Mouse (Mus musculus): ENCODE data around the gene Pard3.

Gene Pard3

DNA sequence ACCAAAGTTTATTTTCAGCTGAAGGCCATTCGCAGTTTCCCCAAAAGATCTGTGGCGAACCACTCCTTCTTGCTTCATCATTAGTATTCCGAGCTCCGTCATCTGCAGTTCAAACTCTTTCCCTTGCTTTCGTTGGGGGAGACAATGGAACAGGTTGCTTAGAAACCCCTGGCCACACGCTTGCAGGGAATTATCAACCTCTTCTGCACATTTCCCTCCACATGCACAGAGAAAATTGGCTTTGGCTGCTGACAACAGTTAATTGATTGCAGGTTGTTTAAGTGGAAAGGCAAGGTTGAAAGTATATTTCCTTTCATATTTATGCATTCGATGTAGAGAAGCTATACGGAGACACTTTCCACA lies 166.5 kb downstream of the Pard3 start:
- no peak for DNase-seq (ENCODE audit: low read depth, low spot score)

DNA sequence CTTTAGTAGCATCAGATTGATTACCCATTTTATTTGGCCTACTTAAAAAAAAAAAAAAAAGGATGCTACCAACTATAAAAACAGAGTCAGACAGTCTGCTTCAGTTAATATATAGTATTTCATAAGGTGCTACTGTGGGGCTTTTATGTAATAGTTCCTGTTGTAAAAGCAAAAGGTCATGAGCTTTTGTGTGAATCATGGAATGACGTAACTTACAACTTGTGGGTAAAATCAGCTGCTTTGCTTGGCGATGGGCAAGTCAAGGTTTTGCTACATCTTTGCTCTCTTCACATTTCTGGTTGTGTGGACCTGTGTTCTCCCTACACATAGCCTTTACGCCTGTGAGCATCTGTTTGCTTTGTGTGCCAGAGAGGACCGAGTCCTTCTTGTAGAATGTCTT lies 179.7 kb downstream of the Pard3 start:
- no peak for DNase-seq (ENCODE audit: low read depth, low spot score)

GRCm38 (mm10) chr8:127243841-127244240 lies 180.1 kb downstream of the Pard3 start:
- DNase-seq (ENCODE audit: low read depth, low spot score), result no peak

DNA sequence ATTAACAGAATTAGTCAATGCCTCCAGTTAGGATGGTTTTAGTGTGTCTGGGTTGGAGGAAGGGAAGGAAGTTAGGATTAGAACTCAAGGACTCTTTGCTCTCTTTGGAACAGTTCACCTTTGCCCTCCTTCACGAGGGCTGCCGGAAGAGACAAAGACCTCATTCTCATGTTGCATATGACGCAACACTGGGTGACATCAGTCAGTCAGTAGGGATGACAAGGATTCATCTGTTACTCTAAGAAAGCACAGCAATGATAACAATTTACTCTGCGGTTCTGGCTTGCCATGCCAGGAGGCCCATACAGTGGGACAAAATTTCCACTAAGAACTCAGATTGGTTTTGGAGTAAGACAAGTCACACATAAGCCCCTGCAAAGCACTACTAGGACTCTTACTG lies 187.1 kb downstream of the Pard3 start:
- DNase-seq (ENCODE audit: low read depth, low spot score), result no peak

- DNase-seq (ENCODE audit: low read depth, low spot score), result no peak
Observed at GRCm38 (mm10) chr8:127251476-127251875, 187.8 kb downstream of the Pard3 start.

DNA sequence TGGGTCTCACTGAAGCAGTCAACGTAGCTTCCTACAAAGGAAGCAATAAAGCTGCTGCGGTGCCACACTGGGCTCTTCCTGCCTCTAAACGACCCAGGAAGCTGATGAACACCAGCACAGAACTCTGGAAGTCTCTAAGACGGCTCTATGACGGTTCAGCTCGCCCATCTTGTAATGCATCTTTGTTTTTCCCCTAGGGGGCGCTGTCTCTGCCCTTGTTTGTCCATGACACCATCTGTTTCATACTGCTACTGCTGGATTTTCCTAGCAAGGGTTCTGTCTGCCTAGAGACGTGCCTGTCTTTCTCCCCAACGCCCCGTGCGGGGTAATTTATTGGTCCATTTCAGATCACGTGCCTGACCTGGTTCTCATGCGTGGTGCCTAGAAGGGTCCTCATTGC lies 188.3 kb downstream of the Pard3 start:
- DNase-seq (ENCODE audit: low read depth, low spot score), result no peak

DNA sequence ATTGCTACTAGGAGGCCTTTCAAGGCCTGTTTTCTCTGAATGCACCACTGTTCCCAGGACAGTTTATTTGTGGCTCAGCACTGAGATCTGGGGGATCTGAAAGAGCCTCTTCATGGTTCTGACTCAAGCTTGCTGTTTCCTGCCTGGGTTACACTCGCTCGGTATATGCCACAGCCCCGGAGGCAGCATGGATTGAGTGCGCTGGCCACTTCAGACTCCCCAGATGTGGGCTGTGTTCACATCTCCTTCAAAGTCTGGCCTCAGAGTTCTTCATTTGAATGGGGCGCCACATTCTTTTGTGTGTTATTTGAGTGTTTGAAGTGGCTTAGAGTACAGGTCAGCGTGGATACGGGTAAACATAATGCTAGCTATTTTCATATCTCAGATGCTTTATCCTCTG lies 190.9 kb downstream of the Pard3 start:
- no peak for DNase-seq (ENCODE audit: low read depth, low spot score)

DNA sequence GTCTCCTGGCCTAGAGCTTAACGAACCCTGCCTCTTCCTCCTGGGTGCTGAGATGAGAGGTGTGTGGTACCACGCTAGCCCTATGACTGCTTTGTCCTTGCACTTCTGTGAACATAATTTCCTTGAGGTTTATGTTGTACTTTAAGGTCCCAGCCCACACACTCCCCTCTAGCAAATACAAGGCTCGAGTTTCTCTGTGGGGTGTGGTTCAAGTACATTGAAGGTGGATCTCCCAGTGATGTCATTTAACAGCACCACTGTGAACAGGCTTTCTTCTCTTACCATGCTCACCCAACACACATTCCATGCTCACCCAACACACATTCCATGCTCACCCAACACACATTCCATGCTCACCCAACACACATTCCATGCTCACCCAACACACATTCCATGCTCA lies 193.4 kb downstream of the Pard3 start:
- no peak for DNase-seq (ENCODE audit: low read depth, low spot score)

DNA sequence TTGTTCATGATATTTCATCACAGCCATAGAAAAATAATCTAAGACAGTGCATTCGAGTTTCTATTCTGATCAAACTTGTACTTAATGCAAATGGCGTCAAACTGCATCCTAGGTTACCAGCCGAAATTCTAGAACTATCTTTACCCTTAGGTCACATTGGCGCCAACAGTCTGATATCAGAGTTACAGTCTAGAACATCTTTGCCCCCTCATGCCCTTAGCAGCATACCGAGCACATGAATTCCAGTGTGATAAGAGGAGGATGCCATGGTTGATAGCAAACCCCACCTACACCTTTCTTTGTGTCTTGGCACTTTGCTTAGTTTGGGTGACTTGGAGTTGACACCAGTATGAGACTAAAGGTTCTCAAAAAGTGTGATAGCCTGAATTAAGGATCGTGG lies 197.4 kb downstream of the Pard3 start:
- DNase-seq (ENCODE audit: low read depth, low spot score), result no peak

DNA sequence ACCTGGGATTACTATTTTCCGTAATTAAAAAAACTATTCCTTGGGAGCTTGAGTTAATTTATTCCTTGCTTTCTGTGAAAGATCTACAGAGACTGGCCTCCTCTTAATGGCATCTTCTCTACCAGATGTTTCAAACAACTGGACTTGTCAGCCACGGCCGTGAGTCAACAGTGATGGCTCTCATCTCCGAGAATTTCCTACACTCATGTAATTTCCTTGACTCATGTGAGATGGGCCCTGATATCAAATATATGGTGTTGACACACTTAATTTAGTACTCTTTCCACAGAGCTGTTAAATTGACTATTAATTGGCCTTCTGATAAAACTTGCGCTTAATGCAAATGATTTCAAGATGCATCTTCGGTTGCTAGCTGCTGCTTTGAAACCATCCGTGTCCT lies 198.3 kb downstream of the Pard3 start:
- DNase-seq (ENCODE audit: low read depth, low spot score), result no peak

GRCm38 (mm10) chr8:127262436-127262835 lies 198.7 kb downstream of the Pard3 start:
- no peak for DNase-seq (ENCODE audit: low read depth, low spot score)

- no peak for DNase-seq (ENCODE audit: low read depth, low spot score)
Observed at GRCm38 (mm10) chr8:127262926-127263325, 199.2 kb downstream of the Pard3 start.

GRCm38 (mm10) chr8:127263457-127263856 lies 199.8 kb downstream of the Pard3 start:
- DNase-seq (ENCODE audit: low read depth, low spot score), result no peak

GRCm38 (mm10) chr8:127264691-127265470 lies 201.2 kb downstream of the Pard3 start:
- no peak for DNase-seq (ENCODE audit: low read depth, low spot score)

DNA sequence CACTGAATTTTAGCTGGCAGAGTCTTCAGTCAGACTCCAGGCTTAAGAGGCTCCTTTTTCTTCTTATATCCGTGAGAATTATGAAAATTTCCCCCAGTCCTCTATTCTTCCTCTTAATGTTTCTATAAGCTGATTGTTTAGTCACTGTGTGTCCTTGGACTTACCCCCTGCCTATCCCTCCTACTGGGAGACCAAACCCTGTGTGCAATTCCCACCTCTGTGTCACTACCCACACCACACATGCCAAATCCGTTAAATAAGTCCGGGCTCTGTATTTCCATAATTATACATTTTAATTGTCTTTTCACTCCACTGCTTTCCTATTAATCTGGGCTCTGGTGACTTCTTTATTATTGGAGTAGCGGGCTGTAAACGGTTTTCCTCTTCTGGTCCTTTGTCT lies 203.1 kb downstream of the Pard3 start:
- no peak for DNase-seq (ENCODE audit: low read depth, low spot score)

- DNase-seq (ENCODE audit: low read depth, low spot score), result peak; percentile 28
Observed at GRCm38 (mm10) chr8:127268239-127269024, 204.7 kb downstream of the Pard3 start.

DNA sequence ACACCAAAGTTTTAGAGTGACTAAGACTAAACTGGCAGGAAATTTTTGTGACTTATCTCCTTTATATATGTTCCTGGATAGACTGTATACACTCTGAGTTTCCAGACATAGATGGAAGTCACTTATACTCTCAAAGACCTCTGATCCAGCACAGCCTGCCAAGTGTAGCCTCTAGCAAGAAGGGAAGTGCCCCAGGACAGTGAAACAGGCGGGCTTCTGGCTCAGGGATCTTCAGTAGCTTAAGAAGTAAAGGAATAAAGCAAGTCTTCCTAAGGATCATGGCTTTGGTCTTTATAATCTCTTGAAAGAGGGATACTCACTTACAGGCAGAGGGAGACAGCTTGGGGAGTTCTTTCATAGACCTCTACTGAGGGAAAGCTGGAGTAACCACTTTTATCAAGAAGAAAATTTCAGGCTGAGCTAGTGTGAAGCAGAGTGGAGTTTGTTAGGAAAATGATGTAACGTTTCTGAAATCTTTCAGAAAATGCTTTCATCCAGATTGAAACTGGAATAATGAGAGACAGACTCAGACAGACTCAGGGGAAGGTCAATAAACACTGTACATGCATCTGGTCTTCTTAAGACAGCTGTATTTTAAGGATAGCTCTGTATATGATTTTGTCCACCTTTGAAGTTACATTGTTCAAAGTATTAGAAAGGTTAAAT lies 205.5 kb downstream of the Pard3 start:
- DNase-seq (ENCODE audit: low read depth, low spot score), result no peak

- DNase-seq (ENCODE audit: low read depth, low spot score), result no peak
Observed at GRCm38 (mm10) chr8:127271186-127271585, 207.5 kb downstream of the Pard3 start.

- no peak for DNase-seq (ENCODE audit: low read depth, low spot score)
Observed at GRCm38 (mm10) chr8:127280299-127280974, 216.7 kb downstream of the Pard3 start.

GRCm38 (mm10) chr8:127281035-127281434 lies 217.3 kb downstream of the Pard3 start:
- no peak for DNase-seq (ENCODE audit: low read depth, low spot score)

GRCm38 (mm10) chr8:127284462-127285216 lies 220.9 kb downstream of the Pard3 start:
- DNase-seq (ENCODE audit: low read depth, low spot score), result no peak
